Mouse (Mus musculus): ENCODE data around the gene Cyp39a1.

- peak; percentile 18; the same call in 1 of the 2 replicates for TF ChIP-seq CTCF (IDR thresholded peaks at IDR 0.05; ENCODE audit: low read depth)
- no peak for TF ChIP-seq EP300 (IDR thresholded peaks at IDR 0.05; ENCODE audit: low read depth)
These were observed 15.7 kb upstream of the Cyp39a1 start for GRCm38 (mm10) chr17:43651314-43652046.
